Mouse (Mus musculus) testis, adult 2 months (tissue): ENCODE measurements around the gene Lyrm1.

Source experiments
- CTCF ChIP-seq: fragments of 200-500 bp; IDR thresholded peaks from 2 replicates; pipeline ENCODE4 v1.5.1; 2012; ENCODE audit warnings: low read depth, mild to moderate bottlenecking, inconsistent platforms, low read length, moderate library complexity; ENCODE audit not compliant: control insufficient read depth, insufficient read depth, insufficient replicate concordance
- POLR2A ChIP-seq: fragments of 200-500 bp; IDR thresholded peaks from 2 replicates; pipeline ENCODE4 v1.6.1; 2012; ENCODE audit warnings: low read depth, mild to moderate bottlenecking, inconsistent platforms, low read length, moderate library complexity; ENCODE audit not compliant: control insufficient read depth

DNA sequence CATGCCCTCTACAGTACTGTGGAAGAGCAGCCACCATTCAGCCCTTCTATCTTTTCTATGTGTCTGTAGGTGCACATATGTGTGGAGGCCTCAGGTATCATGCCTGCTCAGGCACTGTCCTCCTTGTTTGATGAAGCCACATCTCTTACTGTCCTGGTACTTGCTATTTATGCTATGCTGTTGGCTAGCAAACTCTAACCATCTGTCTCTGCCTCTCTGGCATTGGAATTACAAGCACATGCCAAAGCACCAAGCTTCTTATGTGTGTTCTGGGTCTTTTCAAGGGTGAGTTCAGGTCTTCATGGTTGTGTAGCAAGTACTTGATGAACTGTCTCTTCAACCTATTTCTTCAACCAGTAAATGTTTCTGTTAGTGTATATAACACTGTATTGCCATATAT, 40.7 kb downstream of the Lyrm1 start:
- TF ChIP-seq CTCF: no peak
- no peak for TF ChIP-seq POLR2A
